Mouse (Mus musculus) liver, embryonic 14 days (tissue): ENCODE measurements around the gene Slc9a4. TPM values are rescaled to one million over a fixed set of nuclear protein-coding genes. Genes with fewer than 3 reads are reported as not detected.

ENCODE experiments used
- polyA plus RNA-seq: library from polyadenylated mRNA; depleted of rRNA; stranded (reverse); fragments of >200 nt; gene quantifications from 2 replicates; pipeline ENCODE4 v1.2.3, GENCODE M21; 2012; rRNA removed

The Slc9a4 gene
- polyA plus RNA-seq = not detected in 2 replicates

GRCm38 (mm10) chr1:40579784-40580183 lies at the start of gene Slc9a4:
Gene Slc9a4, plus strand, starts transcription at chr1:40580081.

Other genes starting within 250 kb of the Slc9a4 start
- 3.3 and 4.2 TPM in 2 replicates for gene Il1rl1, start 150.5 kb upstream of the Slc9a4 start, polyA plus RNA-seq
- 0.09 TPM in 2 replicates for gene Il18r1, start 114.5 kb upstream of the Slc9a4 start, polyA plus RNA-seq
- 0.48 and 0.92 TPM in 2 replicates for gene Il18rap, start 64.7 kb upstream of the Slc9a4 start, polyA plus RNA-seq
- under 0.01 TPM in 1 of 2 replicates, not detected in the other for gene Slc9a2, start 100.5 kb downstream of the Slc9a4 start, polyA plus RNA-seq
- 0.28 and 0.41 TPM in 2 replicates for gene Mfsd9, start 210.6 kb downstream of the Slc9a4 start, polyA plus RNA-seq
- 0.01 and 0.14 TPM in 2 replicates for gene Tmem182, start 225.5 kb downstream of the Slc9a4 start, polyA plus RNA-seq